Mouse (Mus musculus) heart, embryonic 13.5 days (tissue): ENCODE results near the gene Cyth4. TPM values are rescaled to one million over a fixed set of nuclear protein-coding genes. Genes with fewer than 3 reads are reported as not detected.

Experiments used
- ATAC-seq: fragments of 200-750 bp; cut with Nextera tagmentation; 2 replicates; pipeline ENCODE4 v1.8.0; 2017; ENCODE audit warnings: moderate TSS enrichment; ENCODE audit not compliant: insufficient number of reproducible peaks, low FRiP score, low TSS enrichment; ENCODE audit errors: extremely low read depth
- H3K27ac ChIP-seq: fragments of 300-500 bp; sonication (generic); replicated peaks from 2 replicates; pipeline ENCODE4 v1.5.1; 2015; ENCODE audit warnings: moderate library complexity, mild to moderate bottlenecking, inconsistent platforms
- H3K27me3 ChIP-seq: fragments of 300-500 bp; sonication (generic); replicated peaks from 2 replicates; pipeline ENCODE4 v1.6.1; 2015; ENCODE audit warnings: mild to moderate bottlenecking, inconsistent platforms
- H3K36me3 ChIP-seq: fragments of 300-500 bp; sonication (generic); 2 replicates; pipeline ENCODE4 v1.6.1; 2015; ENCODE audit warnings: mild to moderate bottlenecking, inconsistent platforms
- H3K4me1 ChIP-seq: fragments of 300-500 bp; sonication (generic); 2 replicates; pipeline ENCODE4 v1.6.1; 2015; ENCODE audit warnings: inconsistent platforms
- H3K4me2 ChIP-seq: fragments of 300-500 bp; sonication (generic); 2 replicates; pipeline ENCODE4 v1.6.1; 2015; ENCODE audit warnings: inconsistent platforms, mild to moderate bottlenecking, moderate library complexity
- H3K4me3 ChIP-seq: fragments of 300-500 bp; sonication (generic); 2 replicates; pipeline ENCODE4 v1.5.1; 2015; ENCODE audit warnings: moderate library complexity, mild to moderate bottlenecking, inconsistent platforms
- H3K9ac ChIP-seq: fragments of 300-500 bp; sonication (generic); 2 replicates; pipeline ENCODE4 v1.6.1; 2015; ENCODE audit warnings: inconsistent platforms, mild to moderate bottlenecking, moderate library complexity
- H3K9me3 ChIP-seq: fragments of 300-500 bp; sonication (generic); 2 replicates; pipeline ENCODE4 v1.6.1; 2016; ENCODE audit warnings: inconsistent platforms
- WGBS: fragments of 180-500 bp; shearing (Covaris S2); methylation state at CpG from one replicate; pipeline ENCODE4 v1.1.7; 2015; ENCODE audit warnings: mixed read lengths; 5-methylcytosine and 5-hydroxymethylcytosine counted together
- polyA plus RNA-seq: library from polyadenylated mRNA; unstranded; fragments of >200 nt; fragmentation: Nextera tagmentation; extraction: Ambion mirVana; gene quantifications from 2 replicates; pipeline ENCODE4 v1.2.1, GENCODE M21; 2015

The Cyth4 gene
- polyA plus RNA-seq, 1 experiment from 2014 or later = 5.0 TPM

- H3K4me1 ChIP-seq = peaks cover 24% of the 10 kb centered on the region
- no peaks in the 10 kb centered on the region for H3K36me3 ChIP-seq
- peaks cover 88% of the 10 kb centered on the region for H3K27me3 ChIP-seq
- no peak for ATAC-seq
- H3K9me3 ChIP-seq = no peaks in the 10 kb centered on the region
- H3K27ac ChIP-seq = no peak overlapping the region
- H3K4me3 ChIP-seq = no peak overlapping the region
- no peak overlapping the region for H3K9ac ChIP-seq
- 39% methylated on average over 5 of the region's 5 CpGs for WGBS
- H3K4me2 ChIP-seq = no peak overlapping the region
Observed at GRCm38 (mm10) chr15:78670341-78670740, 73.5 kb downstream of the Cyth4 start.

Other genes starting within 250 kb of the Cyth4 start
- gene Tex33, start 201.1 kb upstream of the Cyth4 start, polyA plus RNA-seq = not detected in 2 replicates
- 12.2 and 14.2 TPM in 2 replicates for gene Tst, start 191.1 kb upstream of the Cyth4 start, polyA plus RNA-seq
- gene Mpst, start 190.6 kb upstream of the Cyth4 start, polyA plus RNA-seq = 0.99 and 1.9 TPM in 2 replicates
- 22.5 and 23.0 TPM in 2 replicates for gene Kctd17, start 168.5 kb upstream of the Cyth4 start, polyA plus RNA-seq
- gene Tmprss6, start 128.4 kb upstream of the Cyth4 start, polyA plus RNA-seq = 0.37 and 0.45 TPM in 2 replicates
- gene Il2rb, start 101.8 kb upstream of the Cyth4 start, polyA plus RNA-seq = 0.04 TPM in 1 of 2 replicates, not detected in the other
- gene C1qtnf6, start 65.6 kb upstream of the Cyth4 start, polyA plus RNA-seq = 28.7 and 31.8 TPM in 2 replicates
- gene Sstr3, start 52.4 kb upstream of the Cyth4 start, polyA plus RNA-seq = 0.09 TPM in 1 of 2 replicates, not detected in the other
- 7.6 and 8.9 TPM in 2 replicates for gene Rac2, start 24.3 kb upstream of the Cyth4 start, polyA plus RNA-seq
- gene Elfn2, start 121.7 kb downstream of the Cyth4 start, polyA plus RNA-seq = 0.03 TPM in 1 of 2 replicates, not detected in the other
- gene Mfng, start 176.4 kb downstream of the Cyth4 start, polyA plus RNA-seq = 13.7 and 15.8 TPM in 2 replicates
- gene Card10, start 206.0 kb downstream of the Cyth4 start, polyA plus RNA-seq = 5.1 and 5.3 TPM in 2 replicates
- gene Cdc42ep1, start 245.6 kb downstream of the Cyth4 start, polyA plus RNA-seq = 34.2 and 36.1 TPM in 2 replicates